Mouse (Mus musculus) heart, adult 18-20 months (tissue): Measurements from ENCODE around the gene Olfr358. TPM values are rescaled to one million over a fixed set of nuclear protein-coding genes. Genes with fewer than 3 reads are reported as not detected.

ENCODE experiments used
- DNase-seq, 2 experiments: peaks; one replicate each; pipeline ENCODE4 v3.0.0; 2021 to 2022; ENCODE audit warnings: mixed read lengths in 1 of 2
- long read RNA-seq, 2 experiments: library from polyadenylated mRNA; stranded (forward); transcript quantifications; one replicate each; pipeline ENCODE4 v2.0.0; 2021
- total RNA-seq, 2 experiments: library from RNA; stranded (reverse); gene quantifications; 2 replicates each; pipeline ENCODE4 v1.2.3; 2021

Gene Olfr358
- total RNA-seq: not detected
- long read RNA-seq, experiment 1: 0 reads
- long read RNA-seq, experiment 2: 0 reads

DNA sequence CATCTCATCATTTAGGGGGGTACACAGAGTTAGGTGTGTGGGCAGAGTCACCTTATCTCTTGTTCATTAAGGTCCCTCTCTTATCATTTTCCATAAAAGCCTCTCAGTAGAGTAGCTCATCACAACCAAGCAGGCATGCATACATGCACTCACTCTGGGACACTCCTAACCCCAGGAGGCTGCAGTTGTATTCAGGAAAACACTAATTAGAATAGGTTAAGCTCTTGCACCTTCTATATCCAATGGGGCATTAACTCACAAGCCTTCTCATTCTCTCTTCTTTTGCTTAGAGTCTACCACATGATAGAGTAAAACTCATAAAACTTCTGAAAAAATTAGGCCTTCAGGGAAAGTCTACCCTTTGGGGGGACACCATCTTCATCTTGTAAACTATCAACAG, at the start of gene Olfr358:
TSS of gene Olfr358 (minus strand) at position 101 of the 400 bp plus-strand sequence.
- DNase-seq: no peak

DNA sequence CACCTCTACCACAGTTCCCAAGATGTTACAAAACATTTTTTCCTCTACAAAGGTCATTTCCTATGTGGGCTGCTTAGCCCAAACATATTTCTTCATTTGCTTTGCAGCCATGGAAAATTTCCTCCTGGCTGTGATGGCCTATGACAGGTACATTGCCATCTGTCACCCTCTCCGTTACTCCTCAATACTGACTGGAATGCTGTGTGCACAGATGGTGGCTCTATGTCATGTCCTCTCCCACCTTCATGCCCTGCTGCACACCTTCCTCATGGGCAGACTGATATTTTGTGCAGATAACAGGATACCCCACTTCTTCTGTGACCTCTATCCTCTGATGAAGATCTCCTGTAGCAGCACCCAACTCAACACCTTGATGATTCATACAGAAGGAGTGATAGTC, 12.1 kb downstream of the Olfr358 start:
- DNase-seq: no peak

DNA sequence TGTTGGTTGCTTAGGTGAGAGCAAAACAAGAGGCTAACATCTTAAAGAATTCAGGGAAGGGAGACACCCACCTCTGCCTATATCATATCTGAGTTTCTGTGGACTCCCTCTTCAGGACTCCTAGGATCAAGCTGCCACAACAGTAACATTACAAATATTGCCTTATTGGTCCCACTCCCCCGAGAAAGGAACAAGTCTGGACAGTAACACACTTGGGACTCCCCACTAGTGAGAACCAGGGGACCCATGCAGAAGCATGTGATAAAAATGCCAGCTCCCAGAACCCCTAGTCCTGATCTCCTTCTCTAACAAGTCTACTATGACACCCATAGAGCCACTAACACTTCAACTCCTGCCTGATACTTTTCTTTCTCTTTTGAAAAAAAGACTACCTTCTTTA, 15.6 kb downstream of the Olfr358 start, which contains the start of gene Olfr357:
TSS of gene Olfr357 (plus strand) at position 301 of the 400 bp plus-strand sequence.
- no peak for DNase-seq

Other genes starting within 250 kb of the Olfr358 start
- gene Olfr348, start 225.1 kb downstream of the Olfr358 start, total RNA-seq: not detected
- not detected for gene Olfr50, start 218.8 kb downstream of the Olfr358 start, total RNA-seq
- not detected for gene Olfr3, start 192.3 kb downstream of the Olfr358 start, total RNA-seq
- gene Olfr350, start 163.0 kb downstream of the Olfr358 start, total RNA-seq: not detected
- gene Olfr351, start 146.7 kb downstream of the Olfr358 start, total RNA-seq: not detected
- gene Olfr352, start 140.9 kb downstream of the Olfr358 start, total RNA-seq: not detected
- gene Olfr353, start 116.4 kb downstream of the Olfr358 start, total RNA-seq: not detected
- gene Olfr354, start 103.7 kb downstream of the Olfr358 start, total RNA-seq: not detected
- gene Olfr355, start 80.4 kb downstream of the Olfr358 start, total RNA-seq: not detected
- not detected for gene Olfr356, start 72.2 kb downstream of the Olfr358 start, total RNA-seq
- gene Olfr357, start 15.5 kb downstream of the Olfr358 start, total RNA-seq: not detected
- not detected for gene Olfr360, start 56.4 kb upstream of the Olfr358 start, total RNA-seq
- not detected for gene Olfr361, start 80.0 kb upstream of the Olfr358 start, total RNA-seq
- gene Olfr362, start 108.6 kb upstream of the Olfr358 start, total RNA-seq: not detected
- gene Olfr364-ps1, start 130.0 kb upstream of the Olfr358 start, total RNA-seq: not detected
- gene Olfr365, start 178.9 kb upstream of the Olfr358 start, total RNA-seq: not detected
- not detected for gene Olfr366, start 202.2 kb upstream of the Olfr358 start, total RNA-seq